Mouse (Mus musculus) testis, adult 2 months (tissue): ENCODE data around the gene Zfp809. TPM values are rescaled to one million over a fixed set of nuclear protein-coding genes. Genes with fewer than 3 reads are reported as not detected.
"Not testable (repeated sequence)": the region's sequence is repeated elsewhere in the genome, so short reads cannot be mapped to it uniquely, and the experiment has no call there.

Experiments used
- H3K27ac ChIP-seq: fragments of 200-500 bp; 2 replicates; pipeline ENCODE4 v1.5.1; 2012; ENCODE audit warnings: low read depth, low read length; ENCODE audit not compliant: control insufficient read depth, insufficient read depth
- H3K27me3 ChIP-seq: fragments of 200-500 bp; 2 replicates; pipeline ENCODE4 v1.6.1; 2012; ENCODE audit warnings: mild to moderate bottlenecking, low read length, moderate library complexity; ENCODE audit not compliant: control insufficient read depth, insufficient read depth
- H3K36me3 ChIP-seq: fragments of 200-500 bp; 2 replicates; pipeline ENCODE4 v1.6.1; 2012; ENCODE audit warnings: mild to moderate bottlenecking, low read length; ENCODE audit not compliant: control insufficient read depth, insufficient read depth
- H3K4me1 ChIP-seq: fragments of 200-500 bp; 2 replicates; pipeline ENCODE4 v1.6.1; 2012; ENCODE audit warnings: low read length; ENCODE audit not compliant: control insufficient read depth, insufficient read depth
- H3K4me3 ChIP-seq: fragments of 200-500 bp; 2 replicates; pipeline ENCODE4 v1.5.1; 2012; ENCODE audit warnings: low read depth, mild to moderate bottlenecking, low read length, moderate library complexity, mixed read lengths; ENCODE audit not compliant: control insufficient read depth
- CTCF ChIP-seq: fragments of 200-500 bp; IDR thresholded peaks from 2 replicates; pipeline ENCODE4 v1.5.1; 2012; ENCODE audit warnings: low read depth, mild to moderate bottlenecking, inconsistent platforms, low read length, moderate library complexity; ENCODE audit not compliant: control insufficient read depth, insufficient read depth, insufficient replicate concordance
- POLR2A ChIP-seq: fragments of 200-500 bp; IDR thresholded peaks from 2 replicates; pipeline ENCODE4 v1.6.1; 2012; ENCODE audit warnings: low read depth, mild to moderate bottlenecking, inconsistent platforms, low read length, moderate library complexity; ENCODE audit not compliant: control insufficient read depth
- polyA plus RNA-seq: library from polyadenylated mRNA; depleted of rRNA; stranded (reverse); fragments of >200 nt; gene quantifications from 2 replicates; pipeline ENCODE4 v1.2.3, GENCODE M21; 2012

The Zfp809 gene
- polyA plus RNA-seq, 1 experiment, result 9.4 TPM

GRCm38 (mm10) chr9:22224066-22224465 is 1.4 kb upstream of the Zfp809 start:
- H3K27me3 ChIP-seq, result no peaks in the 10 kb centered on the region
- H3K4me3 ChIP-seq, result no peak overlapping the region
- no peak overlapping the region for H3K27ac ChIP-seq
- no peaks in the 10 kb centered on the region for H3K36me3 ChIP-seq
- peaks cover 7% of the 10 kb centered on the region for H3K4me1 ChIP-seq
- TF ChIP-seq CTCF (no peak), POLR2A (no peak)

DNA sequence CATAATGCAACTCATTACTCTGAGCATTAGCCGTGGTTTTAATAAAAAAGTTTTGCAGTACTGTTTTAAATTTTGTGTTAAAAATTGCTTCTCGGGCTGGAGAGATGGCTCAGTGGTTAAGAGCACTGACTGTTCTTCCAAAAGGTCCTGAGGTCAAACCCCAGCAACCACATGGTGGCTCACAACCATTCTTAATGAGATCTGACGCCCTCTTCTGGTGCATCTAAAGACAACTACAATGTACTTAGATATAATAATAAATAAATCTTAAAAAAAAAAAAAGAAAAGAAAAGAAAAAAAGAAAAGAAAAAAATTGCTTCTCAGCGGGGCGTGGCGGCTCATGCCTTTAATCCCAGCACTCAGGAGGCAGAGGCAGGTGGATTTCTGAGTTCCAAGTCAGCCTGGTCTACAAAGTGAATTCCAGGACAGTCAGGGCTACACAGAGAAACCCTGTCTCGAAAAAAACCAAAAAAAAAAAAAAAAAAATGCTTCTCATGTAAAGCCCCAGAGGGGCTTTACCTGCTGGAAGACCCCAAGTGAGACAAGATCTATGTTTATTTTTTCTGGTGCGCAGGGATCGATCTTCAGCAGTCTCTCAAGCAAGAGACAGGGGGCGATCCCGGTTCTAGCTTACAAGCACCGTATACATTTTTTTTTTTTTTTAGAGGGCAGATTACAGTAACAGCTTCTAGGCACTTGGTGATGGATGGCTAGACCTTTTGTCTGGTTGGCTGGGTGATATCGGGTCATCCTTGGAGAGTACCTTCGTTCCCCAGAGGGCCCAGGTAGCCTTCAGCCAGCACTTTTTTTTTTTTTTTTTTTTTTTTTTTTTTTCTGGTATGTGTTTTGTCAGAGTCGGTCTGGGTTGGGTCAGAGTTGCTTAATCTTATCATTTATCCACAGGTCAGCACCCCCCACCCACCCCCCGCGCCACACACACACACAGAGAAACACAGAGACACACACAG is 694 bp upstream of the Zfp809 start:
- H3K36me3 ChIP-seq, result no peaks in the 10 kb centered on the region
- H3K4me3 ChIP-seq, result peak overlapping the region; percentile 93
- 0 out of 2 replicates have a peak overlapping the region, but pooled peaks have one; percentile 17 for H3K27ac ChIP-seq
- no peaks in the 10 kb centered on the region for H3K27me3 ChIP-seq
- TF ChIP-seq CTCF, result no peak
- no peak for TF ChIP-seq POLR2A
- H3K4me1 ChIP-seq, result peaks cover 7% of the 10 kb centered on the region

- H3K36me3 ChIP-seq, H3K27me3 ChIP-seq, H3K27ac ChIP-seq, H3K4me1 ChIP-seq: not testable (repeated sequence)
- H3K4me3 ChIP-seq, result peak overlapping the region; percentile 93
These were observed 817 bp downstream of the Zfp809 start for GRCm38 (mm10) chr9:22226389-22226673.

- no peak for TF ChIP-seq CTCF
- TF ChIP-seq POLR2A, result no peak
- Histone ChIP-seq H3K4me3 (peak overlapping the region; percentile 21), H3K27me3 (no peaks in the 10 kb centered on the region), H3K36me3 (no peaks in the 10 kb centered on the region), H3K4me1 (peaks cover 7% of the 10 kb centered on the region), H3K27ac (peak overlapping the region; percentile 58; the same call in 1 of the 2 replicates)
These were observed 1.3 kb downstream of the Zfp809 start for GRCm38 (mm10) chr9:22226846-22227245.

DNA sequence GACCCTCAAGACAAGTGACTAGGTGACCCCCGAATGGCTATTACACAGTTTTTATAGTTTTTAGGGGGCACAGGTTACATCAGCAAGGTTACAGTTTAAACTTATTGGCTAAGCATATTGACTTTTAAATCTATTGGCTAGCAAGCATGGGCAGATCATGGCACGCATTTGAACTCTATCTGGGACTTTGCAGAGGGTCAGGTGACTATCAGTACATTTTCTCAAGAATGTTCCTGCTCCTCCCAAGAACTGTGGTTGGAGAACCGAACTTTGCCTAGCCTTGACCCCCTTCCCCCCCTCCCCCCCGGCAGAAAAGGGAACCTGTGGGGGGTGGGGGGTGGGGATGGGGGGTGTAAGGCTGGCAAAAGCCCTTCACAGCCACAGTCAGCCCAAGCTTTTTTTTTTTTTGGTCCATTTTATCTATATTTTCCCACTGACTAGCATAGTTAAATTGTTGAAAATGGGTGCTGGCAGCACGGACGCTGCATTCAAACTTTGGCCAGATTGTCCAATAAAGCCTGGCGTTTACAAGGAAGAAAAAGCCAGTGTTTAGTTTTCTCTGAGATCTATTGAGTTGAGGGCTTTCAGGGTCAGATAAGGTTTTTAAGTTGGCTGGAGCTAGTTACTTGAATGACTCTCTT is 4.0 kb downstream of the Zfp809 start:
- no peaks in the 10 kb centered on the region for H3K36me3 ChIP-seq
- H3K4me1 ChIP-seq, result peaks cover 7% of the 10 kb centered on the region
- TF ChIP-seq CTCF, result no peak
- TF ChIP-seq POLR2A, result no peak
- H3K4me3 ChIP-seq, result no peak overlapping the region
- no peaks in the 10 kb centered on the region for H3K27me3 ChIP-seq
- H3K27ac ChIP-seq, result no peak overlapping the region

GRCm38 (mm10) chr9:22230061-22230460 is 4.5 kb downstream of the Zfp809 start:
- H3K27me3 ChIP-seq, result no peaks in the 10 kb centered on the region
- no peak for TF ChIP-seq POLR2A
- TF ChIP-seq CTCF, result no peak
- no peak overlapping the region for H3K4me3 ChIP-seq
- H3K4me1 ChIP-seq, result peaks cover 5% of the 10 kb centered on the region
- no peak overlapping the region for H3K27ac ChIP-seq
- no peaks in the 10 kb centered on the region for H3K36me3 ChIP-seq

DNA sequence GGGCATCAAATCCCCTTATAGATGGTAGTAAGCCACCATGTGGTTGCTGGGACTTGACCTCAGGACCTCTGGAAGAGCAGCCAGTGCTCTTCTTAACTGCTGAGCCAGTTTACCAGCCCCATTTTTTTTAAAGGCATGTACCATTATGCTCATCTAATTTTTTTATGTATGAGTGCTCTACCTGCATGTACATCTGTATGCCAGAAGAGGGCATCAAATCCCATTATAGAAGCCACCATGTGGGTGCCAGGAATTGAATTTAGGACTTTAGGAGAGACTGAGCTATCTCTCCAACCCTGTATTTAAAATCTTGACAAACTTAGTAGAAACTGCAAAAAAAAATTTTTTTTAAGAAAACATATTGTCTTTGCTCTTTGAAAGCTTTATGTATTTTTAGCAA is 5.0 kb downstream of the Zfp809 start:
- TF ChIP-seq POLR2A, result no peak
- no peak overlapping the region for H3K4me3 ChIP-seq
- no peak overlapping the region for H3K27ac ChIP-seq
- no peaks in the 10 kb centered on the region for H3K27me3 ChIP-seq
- no peaks in the 10 kb centered on the region for H3K36me3 ChIP-seq
- H3K4me1 ChIP-seq, result peaks cover 5% of the 10 kb centered on the region
